Mouse (Mus musculus): ENCODE measurements at regions not wholly inside any gene's neighbourhood (a gene's known extent, or its start where the extent isn't known, plus 50 kb on each side); places are given as distances from the start of the nearest gene placed in this dataset.

DNA sequence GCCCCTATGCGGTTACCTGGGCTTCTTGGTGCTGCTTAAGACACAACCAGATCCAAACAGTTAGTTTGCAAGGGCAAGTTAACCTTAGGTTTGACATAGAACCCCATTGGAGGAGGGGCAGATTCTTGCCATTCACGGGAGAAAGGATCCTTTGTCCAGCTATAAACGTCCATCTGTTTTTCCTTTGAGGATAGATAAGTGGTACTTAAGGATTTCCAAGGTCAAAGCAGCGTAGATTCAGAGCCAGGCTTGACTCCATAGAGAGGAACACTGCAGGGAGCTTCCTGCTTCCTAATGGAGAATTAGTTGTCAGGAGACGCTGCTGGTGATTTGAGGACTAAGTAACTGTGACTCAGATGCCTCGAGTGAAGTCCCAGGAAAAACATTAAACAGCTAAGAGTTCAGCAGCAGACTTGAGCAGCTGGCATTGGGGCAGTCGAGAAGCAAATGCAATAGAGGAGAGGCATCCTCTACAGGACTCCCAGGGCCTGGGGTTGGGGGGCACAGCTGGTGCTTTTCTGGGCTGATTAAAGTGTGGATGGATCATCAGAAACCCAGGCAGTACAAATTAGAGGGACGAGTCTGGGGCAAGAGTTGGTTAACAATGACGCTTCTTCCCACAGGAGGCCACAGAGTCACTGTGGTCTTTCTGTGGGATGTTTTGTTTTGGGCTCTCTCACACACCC lies 322.8 kb downstream of the Med10 start:
- H3K4me3 ChIP-seq (ENCODE audit: control insufficient read depth, low read depth, low read length), result no peak overlapping the region; the same call in 1 of the 2 replicates
- TF ChIP-seq POLR2A (IDR thresholded peaks at IDR 0.05; ENCODE audit: control insufficient read depth, low read depth, low read length) (no peak), CTCF (IDR thresholded peaks at IDR 0.05; ENCODE audit: control insufficient read depth, insufficient read depth, insufficient replicate concordance, low read depth, low read length) (no peak)
- H3K36me3 ChIP-seq (ENCODE audit: control insufficient read depth, insufficient read depth, low read length), result no peaks in the 10 kb centered on the region
- H3K27me3 ChIP-seq (ENCODE audit: control insufficient read depth, insufficient read depth, low read length), result no peaks in the 10 kb centered on the region
- H3K27ac ChIP-seq (ENCODE audit: control insufficient read depth, insufficient read depth, low read depth, low read length), result no peak overlapping the region
- no peaks in the 10 kb centered on the region for H3K4me1 ChIP-seq (ENCODE audit: control insufficient read depth, insufficient read depth, low read length)

DNA sequence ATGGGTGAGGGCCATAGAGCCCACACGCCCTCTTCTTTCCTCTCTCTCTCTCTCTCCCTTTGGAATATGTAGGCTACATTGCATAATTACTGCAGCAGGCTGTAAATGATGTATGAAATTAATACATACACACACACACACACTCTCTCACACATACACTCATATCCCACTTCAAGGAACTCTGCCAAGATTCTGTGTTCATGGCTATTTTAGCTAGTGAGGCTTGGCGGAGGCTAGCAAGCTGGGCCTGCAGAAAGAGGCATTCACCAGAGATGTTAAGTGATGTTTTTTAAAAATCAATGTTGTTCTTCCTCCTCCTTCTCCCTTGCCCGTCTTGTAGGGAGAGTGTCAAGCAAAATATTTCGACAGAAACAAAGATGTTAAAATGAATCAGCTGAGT lies 325.1 kb downstream of the Med10 start:
- no peak for TF ChIP-seq CTCF (IDR thresholded peaks at IDR 0.05; ENCODE audit: control insufficient read depth, insufficient read depth, insufficient replicate concordance, low read depth, low read length)
- no peak for TF ChIP-seq POLR2A (IDR thresholded peaks at IDR 0.05; ENCODE audit: control insufficient read depth, low read depth, low read length)
- Histone ChIP-seq H3K27me3 (ENCODE audit: control insufficient read depth, insufficient read depth, low read length) (no peaks in the 10 kb centered on the region), H3K27ac (ENCODE audit: control insufficient read depth, insufficient read depth, low read depth, low read length) (no peak overlapping the region), H3K4me3 (ENCODE audit: control insufficient read depth, low read depth, low read length) (no peak overlapping the region), H3K4me1 (ENCODE audit: control insufficient read depth, insufficient read depth, low read length) (no peaks in the 10 kb centered on the region), H3K36me3 (ENCODE audit: control insufficient read depth, insufficient read depth, low read length) (no peaks in the 10 kb centered on the region)

DNA sequence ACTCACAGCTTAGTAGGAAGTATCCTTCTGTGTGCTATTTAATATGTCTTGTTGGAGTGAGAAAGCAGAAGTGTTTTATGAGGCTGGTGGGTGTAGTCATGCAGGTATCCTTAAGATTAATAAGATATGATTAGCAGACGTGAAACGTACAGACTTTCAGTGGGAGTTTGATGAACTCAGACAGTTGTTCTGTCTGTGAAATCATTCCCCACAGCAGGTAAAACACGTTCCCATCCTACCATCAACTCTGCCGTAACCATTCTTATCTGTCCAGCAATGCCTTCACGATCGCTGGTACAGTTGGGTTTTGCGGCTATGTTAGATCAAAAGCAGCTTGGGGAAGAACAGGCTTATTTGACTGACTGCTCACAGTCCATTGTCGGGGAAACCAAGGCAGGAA lies 332.3 kb downstream of the Med10 start:
- TF ChIP-seq POLR2A (IDR thresholded peaks at IDR 0.05; ENCODE audit: control insufficient read depth, low read depth, low read length) (no peak), CTCF (IDR thresholded peaks at IDR 0.05; ENCODE audit: control insufficient read depth, insufficient read depth, insufficient replicate concordance, low read depth, low read length) (no peak)
- H3K27ac ChIP-seq (ENCODE audit: control insufficient read depth, insufficient read depth, low read depth, low read length), result no peak overlapping the region
- no peak overlapping the region for H3K4me3 ChIP-seq (ENCODE audit: control insufficient read depth, low read depth, low read length)
- H3K27me3 ChIP-seq (ENCODE audit: control insufficient read depth, insufficient read depth, low read length), result no peaks in the 10 kb centered on the region
- no peaks in the 10 kb centered on the region for H3K36me3 ChIP-seq (ENCODE audit: control insufficient read depth, insufficient read depth, low read length)
- H3K4me1 ChIP-seq (ENCODE audit: control insufficient read depth, insufficient read depth, low read length), result no peaks in the 10 kb centered on the region

DNA sequence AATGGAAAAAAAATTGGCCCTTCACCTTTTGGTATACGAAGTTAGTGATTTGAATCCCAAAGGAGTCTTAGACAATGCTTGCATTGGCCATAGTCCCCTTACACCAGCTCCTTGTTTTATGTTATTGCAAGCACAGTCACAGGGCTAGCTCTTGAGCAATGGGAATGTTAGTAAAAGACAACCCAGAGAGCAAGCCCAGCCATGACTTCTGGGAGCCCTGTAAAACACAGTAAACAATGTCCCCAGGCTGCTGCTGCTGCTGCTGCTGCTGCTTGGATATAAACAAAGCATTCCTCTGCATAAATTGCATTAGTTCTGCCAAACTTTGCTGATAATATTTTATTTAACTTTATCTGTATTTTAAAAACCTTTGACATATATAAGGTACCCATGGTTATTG lies 334.0 kb downstream of the Med10 start:
- no peaks in the 10 kb centered on the region for H3K27me3 ChIP-seq (ENCODE audit: control insufficient read depth, insufficient read depth, low read length)
- H3K4me1 ChIP-seq (ENCODE audit: control insufficient read depth, insufficient read depth, low read length), result no peaks in the 10 kb centered on the region
- H3K27ac ChIP-seq (ENCODE audit: control insufficient read depth, insufficient read depth, low read depth, low read length), result no peak overlapping the region
- no peaks in the 10 kb centered on the region for H3K36me3 ChIP-seq (ENCODE audit: control insufficient read depth, insufficient read depth, low read length)
- H3K4me3 ChIP-seq (ENCODE audit: control insufficient read depth, low read depth, low read length), result no peak overlapping the region
- TF ChIP-seq CTCF (IDR thresholded peaks at IDR 0.05; ENCODE audit: control insufficient read depth, insufficient read depth, insufficient replicate concordance, low read depth, low read length), result no peak

DNA sequence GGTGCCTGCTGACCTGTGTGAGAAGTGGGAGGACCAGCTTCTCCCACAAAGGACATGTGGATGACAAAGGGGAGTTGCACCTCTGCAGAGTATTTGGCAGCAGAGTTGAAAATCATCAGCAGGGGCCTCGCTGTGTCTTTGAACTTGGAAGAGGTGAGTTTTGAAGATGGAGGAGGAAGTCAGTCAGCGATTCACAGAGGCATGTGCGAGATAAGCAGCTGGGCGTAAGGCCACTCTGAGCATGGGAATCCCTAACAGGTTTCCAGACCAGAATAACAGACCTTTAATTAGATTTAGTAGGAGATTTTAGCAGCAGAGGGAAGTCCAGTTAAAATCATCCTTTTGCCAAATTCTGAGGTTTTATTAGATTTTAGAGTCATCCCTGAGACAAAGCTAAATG lies 342.3 kb downstream of the Med10 start:
- Histone ChIP-seq H3K27me3 (ENCODE audit: control insufficient read depth, insufficient read depth, low read length) (no peaks in the 10 kb centered on the region), H3K36me3 (ENCODE audit: control insufficient read depth, insufficient read depth, low read length) (no peaks in the 10 kb centered on the region), H3K4me3 (ENCODE audit: control insufficient read depth, low read depth, low read length) (no peak overlapping the region), H3K4me1 (ENCODE audit: control insufficient read depth, insufficient read depth, low read length) (no peaks in the 10 kb centered on the region), H3K27ac (ENCODE audit: control insufficient read depth, insufficient read depth, low read depth, low read length) (no peak overlapping the region)
- TF ChIP-seq POLR2A (IDR thresholded peaks at IDR 0.05; ENCODE audit: control insufficient read depth, low read depth, low read length), result no peak
- no peak for TF ChIP-seq CTCF (IDR thresholded peaks at IDR 0.05; ENCODE audit: control insufficient read depth, insufficient read depth, insufficient replicate concordance, low read depth, low read length)

DNA sequence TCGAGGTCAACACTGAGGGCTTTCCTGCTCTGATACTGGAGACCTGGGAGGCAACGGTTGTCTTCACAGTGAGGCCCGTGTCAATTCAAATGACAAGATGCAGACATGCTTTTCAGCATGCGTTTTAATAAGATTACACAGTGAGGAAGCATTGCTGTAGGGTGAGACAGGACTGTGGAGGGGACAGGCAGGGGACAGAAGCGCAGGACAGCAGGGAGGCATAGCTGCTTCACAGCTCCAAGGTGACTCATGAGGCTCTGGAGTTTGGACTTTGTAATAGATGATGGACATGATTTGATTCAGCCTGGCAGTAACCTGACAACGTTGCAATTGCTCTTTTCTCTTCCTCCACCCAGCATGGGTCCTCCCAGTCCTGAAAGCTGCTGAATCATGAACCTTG lies 343.3 kb downstream of the Med10 start:
- no peaks in the 10 kb centered on the region for H3K27me3 ChIP-seq (ENCODE audit: control insufficient read depth, insufficient read depth, low read length)
- no peaks in the 10 kb centered on the region for H3K4me1 ChIP-seq (ENCODE audit: control insufficient read depth, insufficient read depth, low read length)
- no peak for TF ChIP-seq POLR2A (IDR thresholded peaks at IDR 0.05; ENCODE audit: control insufficient read depth, low read depth, low read length)
- no peak for TF ChIP-seq CTCF (IDR thresholded peaks at IDR 0.05; ENCODE audit: control insufficient read depth, insufficient read depth, insufficient replicate concordance, low read depth, low read length)
- no peak overlapping the region for H3K4me3 ChIP-seq (ENCODE audit: control insufficient read depth, low read depth, low read length)
- H3K27ac ChIP-seq (ENCODE audit: control insufficient read depth, insufficient read depth, low read depth, low read length), result no peak overlapping the region
- no peaks in the 10 kb centered on the region for H3K36me3 ChIP-seq (ENCODE audit: control insufficient read depth, insufficient read depth, low read length)

DNA sequence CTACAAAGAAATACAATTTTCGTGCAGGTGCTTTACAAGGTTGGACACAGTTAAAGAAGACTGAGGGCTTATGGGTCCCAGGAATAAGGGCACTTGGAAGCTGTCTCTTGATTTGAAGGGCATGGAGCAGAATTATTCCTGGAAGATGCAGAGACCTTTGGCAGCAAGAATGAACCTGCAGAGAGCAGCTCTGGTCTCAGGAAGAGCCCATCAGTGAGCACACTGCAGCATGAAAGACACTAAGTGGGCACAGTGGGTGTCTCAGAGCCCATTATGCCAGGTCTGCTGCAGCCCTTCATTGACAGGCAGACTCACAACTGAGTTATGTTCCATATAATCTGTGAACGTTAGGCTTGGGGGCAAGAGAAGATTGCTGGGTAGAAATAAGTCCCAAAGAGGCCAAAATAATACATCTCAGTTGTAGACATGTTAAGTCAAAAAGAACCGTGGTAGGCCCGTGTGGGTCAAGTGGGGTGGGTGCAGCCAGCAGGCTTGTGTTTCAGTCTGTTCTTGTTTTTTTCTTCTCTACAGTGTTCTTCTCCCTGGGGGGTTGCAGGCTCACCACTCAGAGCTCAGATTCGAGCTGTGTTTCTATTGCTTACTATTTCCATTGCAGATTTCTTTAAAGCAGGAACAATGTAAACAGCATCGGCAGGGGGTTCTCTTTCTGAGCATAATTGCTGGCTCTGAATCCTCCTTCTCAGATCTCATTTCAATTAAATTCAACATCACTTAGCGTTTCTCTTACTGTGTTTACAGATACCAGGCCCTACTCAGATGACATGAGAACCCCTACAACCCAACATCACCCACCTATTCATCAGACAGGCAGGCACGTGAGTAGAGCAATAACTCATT lies 347.1 kb downstream of the Med10 start:
- Histone ChIP-seq H3K27me3 (ENCODE audit: control insufficient read depth, insufficient read depth, low read length) (no peaks in the 10 kb centered on the region), H3K36me3 (ENCODE audit: control insufficient read depth, insufficient read depth, low read length) (no peaks in the 10 kb centered on the region), H3K4me1 (ENCODE audit: control insufficient read depth, insufficient read depth, low read length) (no peaks in the 10 kb centered on the region), H3K4me3 (ENCODE audit: control insufficient read depth, low read depth, low read length) (no peak overlapping the region), H3K27ac (ENCODE audit: control insufficient read depth, insufficient read depth, low read depth, low read length) (no peak overlapping the region)
- TF ChIP-seq CTCF (IDR thresholded peaks at IDR 0.05; ENCODE audit: control insufficient read depth, insufficient read depth, insufficient replicate concordance, low read depth, low read length) (no peak), POLR2A (IDR thresholded peaks at IDR 0.05; ENCODE audit: control insufficient read depth, low read depth, low read length) (no peak)
